Mouse (Mus musculus) effector memory CD4-positive, alpha-beta T cell, adult 5 months (primary cell): Measurements from ENCODE around the gene Fbxw5. TPM values are rescaled to one million over a fixed set of nuclear protein-coding genes. Genes with fewer than 3 reads are reported as not detected.

Experiments used
- polyA plus RNA-seq: library from polyadenylated mRNA; unstranded; fragments of 100-300 nt; shearing (Covaris generic); gene quantifications from one replicate; pipeline ENCODE4 v1.2.1, GENCODE M21; 2017

The Fbxw5 gene
- 67.4 TPM for polyA plus RNA-seq

GRCm38 (mm10) chr2:25500576-25501405 lies at the start of gene Fbxw5:
Fbxw5 (plus strand) TSS chr2:25500750.

GRCm38 (mm10) chr2:25456205-25456953 lies 44.2 kb upstream of the Fbxw5 start, which contains the start of gene Clic3:
Clic3 (plus strand) TSS chr2:25456838.

GRCm38 (mm10) chr2:25460551-25461309 lies 39.8 kb upstream of the Fbxw5 start, which contains the start of gene Paxx:
Paxx (minus strand) TSS chr2:25461094.

GRCm38 (mm10) chr2:25469969-25470368 lies 30.6 kb upstream of the Fbxw5 start, which contains the start of gene Ptgds:
Ptgds (minus strand) TSS chr2:25470046.

GRCm38 (mm10) chr2:25493476-25493961 lies 7.0 kb upstream of the Fbxw5 start, which contains the start of gene Lcn12:
Lcn12 (minus strand) TSS chr2:25493911.

GRCm38 (mm10) chr2:25501593-25502486 lies 1.3 kb downstream of the Fbxw5 start, which contains the start of gene C8g:
C8g (minus strand) TSS chr2:25501719.

GRCm38 (mm10) chr2:25546811-25547491 lies 46.4 kb downstream of the Fbxw5 start, which contains the start of gene Traf2:
Traf2 (minus strand) TSS chr2:25546940.

Other genes with a start within 250 kb of the Fbxw5 start
- 19.3 TPM for gene Tmem203, start 245.3 kb upstream of the Fbxw5 start, polyA plus RNA-seq
- gene Tprn, start 238.1 kb upstream of the Fbxw5 start, polyA plus RNA-seq = 23.1 TPM
- 57.7 TPM for gene Ssna1, start 228.3 kb upstream of the Fbxw5 start, polyA plus RNA-seq
- 75.1 TPM for gene Anapc2, start 228.3 kb upstream of the Fbxw5 start, polyA plus RNA-seq
- gene Tmem210, start 212.6 kb upstream of the Fbxw5 start, polyA plus RNA-seq = not detected
- not detected for gene Lrrc26, start 210.8 kb upstream of the Fbxw5 start, polyA plus RNA-seq
- not detected for gene Grin1, start 181.6 kb upstream of the Fbxw5 start, polyA plus RNA-seq
- gene Man1b1, start 168.4 kb upstream of the Fbxw5 start, polyA plus RNA-seq = 49.9 TPM
- 20.8 TPM for gene Dpp7, start 144.4 kb upstream of the Fbxw5 start, polyA plus RNA-seq
- gene Uap1l1, start 135.1 kb upstream of the Fbxw5 start, polyA plus RNA-seq = 27.9 TPM
- gene Sapcd2, start 128.4 kb upstream of the Fbxw5 start, polyA plus RNA-seq = 0.80 TPM
- not detected for gene Entpd2, start 104.9 kb upstream of the Fbxw5 start, polyA plus RNA-seq
- 4.5 TPM for gene Npdc1, start 101.4 kb upstream of the Fbxw5 start, polyA plus RNA-seq
- gene Fut7, start 77.5 kb upstream of the Fbxw5 start, polyA plus RNA-seq = 1.6 TPM
- gene Abca2, start 72.0 kb upstream of the Fbxw5 start, polyA plus RNA-seq = 58.8 TPM
- gene Clic3, start 43.9 kb upstream of the Fbxw5 start, polyA plus RNA-seq = 3.2 TPM
- 57.3 TPM for gene Paxx, start 39.7 kb upstream of the Fbxw5 start, polyA plus RNA-seq
- gene Ptgds, start 30.7 kb upstream of the Fbxw5 start, polyA plus RNA-seq = not detected
- not detected for gene Lcn12, start 6.8 kb upstream of the Fbxw5 start, polyA plus RNA-seq
- 5.9 TPM for gene C8g, start 969 bp downstream of the Fbxw5 start, polyA plus RNA-seq
- 65.0 TPM for gene Traf2, start 46.2 kb downstream of the Fbxw5 start, polyA plus RNA-seq
- gene Edf1, start 57.1 kb downstream of the Fbxw5 start, polyA plus RNA-seq = 209 TPM
- 2.0 TPM for gene Mamdc4, start 74.1 kb downstream of the Fbxw5 start, polyA plus RNA-seq
- gene Phpt1, start 74.5 kb downstream of the Fbxw5 start, polyA plus RNA-seq = 48.3 TPM
- gene Ajm1, start 81.0 kb downstream of the Fbxw5 start, polyA plus RNA-seq = not detected
- gene Rabl6, start 107.8 kb downstream of the Fbxw5 start, polyA plus RNA-seq = 41.4 TPM
- gene Ccdc183, start 116.9 kb downstream of the Fbxw5 start, polyA plus RNA-seq = not detected
- 3.4 TPM for gene Tmem141, start 121.3 kb downstream of the Fbxw5 start, polyA plus RNA-seq
- not detected for gene Fcna, start 127.3 kb downstream of the Fbxw5 start, polyA plus RNA-seq
- gene Lcn8, start 152.4 kb downstream of the Fbxw5 start, polyA plus RNA-seq = not detected
- gene Lcn5, start 157.2 kb downstream of the Fbxw5 start, polyA plus RNA-seq = not detected
- gene Lcn6, start 176.0 kb downstream of the Fbxw5 start, polyA plus RNA-seq = not detected
- not detected for gene Lcn10, start 182.0 kb downstream of the Fbxw5 start, polyA plus RNA-seq
- gene Obp2a, start 199.3 kb downstream of the Fbxw5 start, polyA plus RNA-seq = not detected
- 21.5 TPM for gene Bmyc, start 206.0 kb downstream of the Fbxw5 start, polyA plus RNA-seq
- gene Obp2b, start 236.3 kb downstream of the Fbxw5 start, polyA plus RNA-seq = not detected